Mouse (Mus musculus): ENCODE results near the gene Nrg4. TPM values are rescaled to one million over a fixed set of nuclear protein-coding genes. Genes with fewer than 3 reads are reported as not detected.

The Nrg4 gene
- polyA plus RNA-seq, 1 experiment from 2014 or later: 0.56 TPM

DNA sequence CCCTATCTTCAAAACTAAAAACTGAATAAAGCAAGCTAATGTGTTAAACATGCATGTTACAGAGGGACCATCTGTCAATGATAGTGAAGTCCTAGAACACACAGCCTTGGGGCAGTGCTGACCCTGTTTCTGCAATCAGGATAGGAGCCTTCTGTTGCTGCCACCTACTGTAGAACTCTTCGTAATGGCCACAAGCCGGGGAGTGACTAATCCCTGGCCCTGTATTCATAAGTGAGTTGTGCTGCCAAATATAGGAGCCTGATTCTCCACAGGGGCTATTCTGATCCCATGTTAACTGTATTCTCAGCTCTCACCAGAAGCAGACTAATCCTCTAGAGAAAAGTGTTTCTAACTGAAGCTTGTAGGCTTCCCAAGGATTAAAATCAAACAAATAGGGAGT lies 127.3 kb downstream of the Nrg4 start:
- Histone ChIP-seq H3K9ac (no peak overlapping the region), H3K4me3 (no peak overlapping the region), H3K27me3 (replicated peaks) (no peaks in the 10 kb centered on the region), H3K27ac (no peak overlapping the region), H3K4me2 (no peak overlapping the region), H3K9me3 (replicated peaks) (no peaks in the 10 kb centered on the region), H3K36me3 (peaks cover 52% of the 10 kb centered on the region), H3K4me1 (no peaks in the 10 kb centered on the region)
- 90% methylated on average over 2 of the region's 2 CpGs for WGBS (ENCODE audit: insufficient replicate concordance)
- ATAC-seq: no peak

DNA sequence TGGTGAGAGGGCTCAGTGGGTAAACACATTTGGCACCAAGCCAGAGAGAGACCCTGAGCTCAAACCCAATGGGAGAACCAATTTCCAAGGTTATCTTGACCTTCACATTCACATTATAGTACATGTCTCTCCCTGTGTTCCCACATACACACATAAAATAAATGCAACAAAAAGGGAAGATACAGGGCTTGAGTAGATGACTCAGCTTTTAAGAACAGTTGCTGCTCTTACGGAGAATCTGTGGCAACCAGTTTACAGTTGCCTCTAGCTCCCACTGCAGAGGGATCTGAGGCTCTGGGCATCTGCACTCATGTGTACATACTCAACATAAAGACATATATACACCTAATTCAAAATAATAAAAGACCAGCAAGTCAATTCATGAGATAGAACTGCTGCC lies 128.4 kb downstream of the Nrg4 start:
- Histone ChIP-seq H3K4me2 (no peak overlapping the region), H3K9me3 (replicated peaks) (no peaks in the 10 kb centered on the region), H3K4me1 (no peaks in the 10 kb centered on the region), H3K27ac (no peak overlapping the region), H3K9ac (no peak overlapping the region), H3K4me3 (no peak overlapping the region), H3K27me3 (replicated peaks) (no peaks in the 10 kb centered on the region), H3K36me3 (peaks cover 52% of the 10 kb centered on the region)
- no peak for ATAC-seq
- 79% methylated on average over 1 of the region's 1 CpGs for WGBS (ENCODE audit: insufficient replicate concordance)

DNA sequence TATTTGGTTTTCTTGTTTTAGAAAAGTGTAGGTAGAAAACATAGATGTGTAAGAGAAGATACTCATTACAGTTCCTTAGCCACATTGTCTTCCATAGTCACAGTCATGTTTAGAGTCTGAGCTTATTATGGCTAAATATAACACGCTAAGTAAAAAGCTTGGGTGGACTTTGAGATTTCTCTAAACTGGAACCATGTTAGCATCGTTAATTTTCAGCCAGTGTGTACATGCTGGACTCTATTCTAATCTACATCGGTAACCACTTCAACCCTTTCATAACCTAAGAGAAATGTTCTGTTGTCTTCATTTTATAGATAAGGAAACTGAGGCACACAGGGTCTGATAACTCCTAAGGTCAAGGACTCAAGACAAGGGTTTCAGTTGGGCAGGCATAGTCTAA lies 130.8 kb downstream of the Nrg4 start:
- H3K36me3 ChIP-seq: peaks cover 52% of the 10 kb centered on the region
- no peak overlapping the region for H3K9ac ChIP-seq
- no peaks in the 10 kb centered on the region for H3K9me3 ChIP-seq (replicated peaks)
- H3K4me3 ChIP-seq: no peak overlapping the region
- H3K4me1 ChIP-seq: no peaks in the 10 kb centered on the region
- no peak overlapping the region for H3K27ac ChIP-seq
- no peak for ATAC-seq
- WGBS (ENCODE audit: insufficient replicate concordance): 76% methylated on average over 3 of the region's 3 CpGs
- H3K27me3 ChIP-seq (replicated peaks): no peaks in the 10 kb centered on the region
- H3K4me2 ChIP-seq: no peak overlapping the region

DNA sequence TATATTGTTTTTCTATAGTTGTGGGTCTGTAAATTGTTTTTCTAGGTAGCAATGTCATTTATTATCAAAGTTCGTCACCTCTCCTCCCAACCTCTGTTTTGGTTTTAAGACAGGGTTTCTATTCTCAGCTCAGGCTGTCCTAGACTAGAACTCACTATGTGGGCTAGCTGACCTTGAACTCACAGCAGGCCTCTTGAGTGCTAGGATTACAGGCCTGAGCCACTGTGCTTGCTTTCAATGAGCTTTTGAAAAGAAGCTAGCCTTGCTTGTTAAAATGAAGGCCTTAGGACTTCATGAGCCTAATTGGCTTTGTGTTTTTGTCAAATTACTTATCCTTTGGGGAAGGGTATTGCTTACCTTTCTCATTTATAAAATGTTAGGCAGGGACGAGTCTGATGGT lies 152.4 kb downstream of the Nrg4 start:
- Histone ChIP-seq H3K4me3 (no peak overlapping the region), H3K27me3 (replicated peaks) (no peaks in the 10 kb centered on the region), H3K36me3 (peaks cover 33% of the 10 kb centered on the region), H3K9ac (no peak overlapping the region), H3K4me2 (no peak overlapping the region), H3K9me3 (replicated peaks) (no peaks in the 10 kb centered on the region), H3K27ac (no peak overlapping the region), H3K4me1 (peaks cover 18% of the 10 kb centered on the region)
- WGBS (ENCODE audit: insufficient replicate concordance): 71% methylated on average over 2 of the region's 2 CpGs
- no peak for ATAC-seq

DNA sequence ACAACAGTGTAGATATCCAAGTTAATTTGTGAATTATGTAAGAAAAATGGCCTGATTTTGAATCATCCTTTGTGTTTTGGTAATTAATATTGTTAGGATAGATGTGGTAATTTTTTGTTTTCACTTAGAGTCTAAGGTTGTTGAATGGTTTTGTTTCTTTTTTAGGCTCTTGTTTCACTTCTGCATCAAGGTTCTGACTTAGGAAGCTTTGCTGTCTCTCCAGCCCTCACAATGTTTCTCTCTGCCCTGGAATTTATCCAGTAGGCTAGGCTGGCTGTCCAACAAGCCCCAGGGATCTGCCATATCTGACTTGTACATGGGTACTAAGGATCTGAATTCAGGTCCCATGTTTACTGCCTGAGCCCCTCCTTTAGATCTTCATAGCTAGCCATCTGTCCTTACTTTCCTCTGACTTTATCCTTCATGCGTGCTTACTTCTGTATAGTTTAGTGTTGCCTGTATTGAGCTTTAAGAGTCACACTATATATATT lies 154.4 kb downstream of the Nrg4 start:
- no peak overlapping the region for H3K9ac ChIP-seq

DNA sequence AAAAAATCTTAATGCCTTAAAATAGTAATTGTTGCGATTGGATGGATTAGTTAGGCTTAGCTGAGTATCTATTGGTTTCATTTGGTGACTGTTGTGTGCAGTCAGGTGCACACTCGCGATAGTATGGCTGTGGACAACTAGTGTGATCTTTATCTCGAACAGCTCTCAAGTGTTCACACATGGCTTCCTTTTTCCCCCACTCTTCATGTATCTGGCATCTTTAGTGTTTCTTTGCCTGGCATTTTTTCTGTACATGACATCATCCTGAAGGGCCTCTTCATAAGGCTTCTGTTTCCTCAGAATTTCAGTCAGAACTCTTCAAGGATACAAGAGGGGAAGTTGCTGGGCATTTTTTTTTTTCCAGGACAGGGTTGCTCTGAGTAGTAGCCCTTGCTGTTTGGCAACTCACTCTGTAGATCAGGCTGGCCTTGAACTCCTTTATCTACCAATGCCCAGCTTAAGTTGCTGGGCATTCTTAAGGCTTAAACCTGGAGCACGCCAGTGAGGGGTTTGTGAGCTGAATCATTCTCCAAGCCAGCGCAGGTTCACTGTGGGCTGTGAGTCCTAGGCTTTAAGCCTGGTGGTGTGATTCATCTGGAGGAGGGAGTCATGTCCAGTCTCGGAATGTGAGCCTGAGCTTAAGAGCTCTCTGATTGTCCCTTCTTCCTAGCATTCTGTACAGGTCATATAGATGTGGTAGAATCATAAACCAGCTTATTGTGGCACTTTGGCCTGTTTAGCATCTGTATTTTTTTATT lies 155.8 kb downstream of the Nrg4 start:
- Histone ChIP-seq H3K36me3 (peaks cover 28% of the 10 kb centered on the region), H3K27ac (0 out of 2 replicates have a peak overlapping the region, but pooled peaks have one; percentile 14), H3K9ac (no peak overlapping the region), H3K4me3 (no peak overlapping the region), H3K27me3 (replicated peaks) (no peaks in the 10 kb centered on the region), H3K4me2 (no peak overlapping the region), H3K9me3 (replicated peaks) (no peaks in the 10 kb centered on the region), H3K4me1 (peaks cover 21% of the 10 kb centered on the region)
- ATAC-seq: peak; percentile 58; the same call in 1 of the 2 replicates
- 43% methylated on average over 7 of the region's 7 CpGs for WGBS (ENCODE audit: insufficient replicate concordance)

More for the DNA sequence above, 154.4 kb downstream of the Nrg4 start:
- Histone ChIP-seq H3K27me3 (replicated peaks) (no peaks in the 10 kb centered on the region), H3K4me2 (no peak overlapping the region), H3K36me3 (peaks cover 27% of the 10 kb centered on the region), H3K4me1 (peaks cover 21% of the 10 kb centered on the region), H3K4me3 (no peak overlapping the region), H3K9me3 (replicated peaks) (no peaks in the 10 kb centered on the region), H3K27ac (no peak overlapping the region)
- no peak for ATAC-seq
- 85% methylated on average over 1 of the region's 1 CpGs for WGBS (ENCODE audit: insufficient replicate concordance)

Other genes starting within 250 kb of the Nrg4 start
- gene Ube2q2, start 178.0 kb downstream of the Nrg4 start, polyA plus RNA-seq (2016; fragmentation: Nextera tagmentation; extraction: Ambion mirVana): 24.9 and 26.9 TPM in 2 replicates
- 33.0 and 36.3 TPM in 2 replicates for gene Fbxo22, start 117.9 kb downstream of the Nrg4 start, polyA plus RNA-seq (2016; fragmentation: Nextera tagmentation; extraction: Ambion mirVana)
- not detected in 2 replicates for gene Tmem266, start 69 bp upstream of the Nrg4 start, polyA plus RNA-seq (2016; fragmentation: Nextera tagmentation; extraction: Ambion mirVana)
- gene Etfa, start 185.4 kb upstream of the Nrg4 start, polyA plus RNA-seq (2016; fragmentation: Nextera tagmentation; extraction: Ambion mirVana): 164 and 175 TPM in 2 replicates
- 0.50 and 1.3 TPM in 2 replicates for gene Isl2, start 211.8 kb upstream of the Nrg4 start, polyA plus RNA-seq (2016; fragmentation: Nextera tagmentation; extraction: Ambion mirVana)

Data from liver, embryonic 12.5 days (tissue).